Mouse (Mus musculus): ENCODE measurements around the gene Tlx2.

DNA sequence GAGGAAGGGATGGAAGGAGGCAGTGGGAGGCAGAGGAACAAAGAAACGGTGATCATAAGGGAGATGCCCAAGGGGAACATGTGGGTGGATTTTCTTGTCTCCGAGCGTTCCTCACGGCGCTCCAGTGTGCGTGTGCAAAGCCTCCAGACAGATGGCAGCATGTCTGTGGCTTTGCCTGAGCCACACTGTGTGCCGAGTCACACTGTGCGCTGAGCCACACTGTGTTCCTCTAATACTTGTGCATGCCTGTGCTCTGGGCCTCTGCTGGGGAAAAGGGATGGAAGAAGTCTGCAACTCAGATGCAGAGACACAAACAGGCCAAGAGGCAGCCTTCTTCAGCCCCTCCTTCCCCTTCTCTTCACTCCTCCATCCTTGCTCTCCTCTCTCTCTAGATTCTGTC lies 42.8 kb downstream of the Tlx2 start:
- no peak for TF ChIP-seq CTCF (IDR thresholded peaks at IDR 0.05; ENCODE audit: low read depth)
- no peak for TF ChIP-seq EP300 (IDR thresholded peaks at IDR 0.05; ENCODE audit: low read depth)
